Mouse (Mus musculus) neural tube, embryonic 12.5 days (tissue): ENCODE measurements around the gene Smarca5. TPM values are rescaled to one million over a fixed set of nuclear protein-coding genes. Genes with fewer than 3 reads are reported as not detected.
"Not testable (repeated sequence)": the region's sequence is repeated elsewhere in the genome, so short reads cannot be mapped to it uniquely, and the experiment has no call there.

Experiments
- ATAC-seq: fragments of 200-750 bp; cut with Nextera tagmentation; 2 replicates; pipeline ENCODE4 v1.8.0; 2017; ENCODE audit warnings: low read depth, mild to moderate bottlenecking, moderate TSS enrichment, moderate library complexity; ENCODE audit not compliant: low FRiP score
- H3K27ac ChIP-seq: fragments of 300-500 bp; sonication (generic); 2 replicates; pipeline ENCODE4 v1.5.1; 2016
- H3K27me3 ChIP-seq: fragments of 300-500 bp; sonication (generic); replicated peaks from 2 replicates; pipeline ENCODE4 v1.6.1; 2016; ENCODE audit warnings: mild to moderate bottlenecking
- H3K36me3 ChIP-seq: fragments of 300-500 bp; sonication (generic); 2 replicates; pipeline ENCODE4 v1.6.1; 2016; ENCODE audit warnings: mild to moderate bottlenecking
- H3K4me1 ChIP-seq: fragments of 300-500 bp; sonication (generic); 2 replicates; pipeline ENCODE4 v1.6.1; 2016
- H3K4me2 ChIP-seq: fragments of 300-500 bp; sonication (generic); replicated peaks from 2 replicates; pipeline ENCODE4 v1.6.1; 2016; ENCODE audit warnings: mild to moderate bottlenecking
- H3K4me3 ChIP-seq: fragments of 300-500 bp; sonication (generic); 2 replicates; pipeline ENCODE4 v1.5.1; 2016
- H3K9ac ChIP-seq: fragments of 300-500 bp; sonication (generic); 2 replicates; pipeline ENCODE4 v1.6.1; 2016; ENCODE audit warnings: mild to moderate bottlenecking
- H3K9me3 ChIP-seq: fragments of 300-500 bp; sonication (generic); 2 replicates; pipeline ENCODE4 v1.6.1; 2016; ENCODE audit warnings: mild to moderate bottlenecking
- WGBS: fragments of 180-500 bp; shearing (Covaris S2); methylation state at CpG from one replicate; pipeline ENCODE4 v1.1.7; 2016; 5-methylcytosine and 5-hydroxymethylcytosine counted together
- polyA plus RNA-seq: library from polyadenylated mRNA; unstranded; fragments of >200 nt; fragmentation: Nextera tagmentation; extraction: Ambion mirVana; gene quantifications from 2 replicates; pipeline ENCODE4 v1.2.1, GENCODE M21; 2016

Smarca5 gene
- 141 and 156 TPM in 2 replicates for polyA plus RNA-seq

- 1% methylated on average over 84 of the region's 91 CpGs for WGBS
- not testable (repeated sequence) for H3K4me1 ChIP-seq, H3K9me3 ChIP-seq, H3K27me3 ChIP-seq
- ATAC-seq = peak; percentile 96
- Histone ChIP-seq H3K4me2 (peak within 1 kb of the TSS; percentile 85), H3K27ac (peak within 1 kb of the TSS; percentile 97), H3K9ac (peak within 1 kb of the TSS; percentile 93), H3K36me3 (peaks cover 13% of the 10 kb centered on the region), H3K4me3 (peak within 1 kb of the TSS; percentile 85)
These were observed at the start of gene Smarca5 for GRCm38 (mm10) chr8:80739155-80739924. Gene Smarca5, minus strand, starts transcription at chr8:80739497.

- H3K4me3 ChIP-seq = no peak overlapping the region
- no peak overlapping the region for H3K9ac ChIP-seq
- 96% methylated on average over 9 of the region's 9 CpGs for WGBS
- peaks cover 19% of the 10 kb centered on the region; the same call in 1 of the 2 replicates for H3K36me3 ChIP-seq
- H3K9me3 ChIP-seq = no peaks in the 10 kb centered on the region
- ATAC-seq = no peak
- H3K4me2 ChIP-seq = no peak overlapping the region
- no peak overlapping the region for H3K27ac ChIP-seq
- H3K4me1 ChIP-seq = no peaks in the 10 kb centered on the region
- H3K27me3 ChIP-seq = no peaks in the 10 kb centered on the region
These were observed 45.3 kb upstream of the Smarca5 start for GRCm38 (mm10) chr8:80784559-80784958.

- ATAC-seq = no peak
- WGBS = 93% methylated on average over 4 of the region's 4 CpGs
- Histone ChIP-seq H3K4me1 (no peaks in the 10 kb centered on the region), H3K4me2 (no peak overlapping the region), H3K27ac (no peak overlapping the region), H3K9ac (no peak overlapping the region), H3K27me3 (no peaks in the 10 kb centered on the region), H3K9me3 (no peaks in the 10 kb centered on the region), H3K4me3 (no peak overlapping the region), H3K36me3 (peaks cover 14% of the 10 kb centered on the region; the same call in 1 of the 2 replicates)
These were observed 44.0 kb upstream of the Smarca5 start for GRCm38 (mm10) chr8:80783271-80783670.

- ATAC-seq = peak; percentile 37; the same call in 1 of the 2 replicates
- Histone ChIP-seq H3K9ac (no peak overlapping the region), H3K4me3 (no peak overlapping the region), H3K27ac (no peak overlapping the region), H3K9me3 (no peaks in the 10 kb centered on the region), H3K4me2 (no peak overlapping the region), H3K27me3 (no peaks in the 10 kb centered on the region), H3K4me1 (no peaks in the 10 kb centered on the region), H3K36me3 (peaks cover 22% of the 10 kb centered on the region)
- 60% methylated on average over 10 of the region's 10 CpGs for WGBS
These were observed 42.0 kb upstream of the Smarca5 start for GRCm38 (mm10) chr8:80781338-80781737.

- Histone ChIP-seq H3K4me1 (no peaks in the 10 kb centered on the region), H3K4me2 (no peak overlapping the region), H3K36me3 (peaks cover 22% of the 10 kb centered on the region), H3K4me3 (no peak overlapping the region), H3K27me3 (no peaks in the 10 kb centered on the region), H3K9me3 (no peaks in the 10 kb centered on the region), H3K27ac (no peak overlapping the region), H3K9ac (no peak overlapping the region)
- ATAC-seq = no peak
- 89% methylated on average over 4 of the region's 4 CpGs for WGBS
These were observed 41.0 kb upstream of the Smarca5 start for GRCm38 (mm10) chr8:80780271-80780670.

GRCm38 (mm10) chr8:80776436-80776835 is 37.1 kb upstream of the Smarca5 start:
- ATAC-seq = no peak
- H3K4me2 ChIP-seq = no peak overlapping the region
- 82% methylated on average over 8 of the region's 8 CpGs for WGBS
- no peaks in the 10 kb centered on the region for H3K4me1 ChIP-seq
- no peaks in the 10 kb centered on the region for H3K9me3 ChIP-seq
- H3K27me3 ChIP-seq = no peaks in the 10 kb centered on the region
- H3K4me3 ChIP-seq = no peak overlapping the region
- no peak overlapping the region for H3K27ac ChIP-seq
- H3K36me3 ChIP-seq = peaks cover 17% of the 10 kb centered on the region
- H3K9ac ChIP-seq = no peak overlapping the region

- no peaks in the 10 kb centered on the region for H3K4me1 ChIP-seq
- no peak overlapping the region for H3K9ac ChIP-seq
- H3K9me3 ChIP-seq = no peaks in the 10 kb centered on the region
- no peaks in the 10 kb centered on the region for H3K27me3 ChIP-seq
- no peak overlapping the region for H3K27ac ChIP-seq
- 0 out of 2 replicates have a peak, but pooled peaks have one; percentile 21 for ATAC-seq
- no peak overlapping the region for H3K4me2 ChIP-seq
- no peak overlapping the region for H3K4me3 ChIP-seq
- H3K36me3 ChIP-seq = peaks cover 38% of the 10 kb centered on the region
- 89% methylated on average over 4 of the region's 4 CpGs for WGBS
These were observed 33.6 kb upstream of the Smarca5 start for GRCm38 (mm10) chr8:80772732-80773460.

- H3K27me3 ChIP-seq = no peaks in the 10 kb centered on the region
- no peak overlapping the region for H3K4me2 ChIP-seq
- H3K9ac ChIP-seq = no peak overlapping the region
- H3K27ac ChIP-seq = no peak overlapping the region
- no peaks in the 10 kb centered on the region for H3K4me1 ChIP-seq
- no peak for ATAC-seq
- H3K9me3 ChIP-seq = no peaks in the 10 kb centered on the region
- no peak overlapping the region for H3K4me3 ChIP-seq
- 95% methylated on average over 6 of the region's 6 CpGs for WGBS
- H3K36me3 ChIP-seq = peaks cover 40% of the 10 kb centered on the region
These were observed 29.2 kb upstream of the Smarca5 start for GRCm38 (mm10) chr8:80768451-80768850.

- Histone ChIP-seq H3K4me3 (no peak overlapping the region), H3K36me3 (no peaks in the 10 kb centered on the region), H3K4me2 (no peak overlapping the region), H3K9me3 (no peaks in the 10 kb centered on the region), H3K27ac (no peak overlapping the region), H3K27me3 (no peaks in the 10 kb centered on the region), H3K9ac (no peak overlapping the region), H3K4me1 (no peaks in the 10 kb centered on the region)
- peak; percentile 71; the same call in 1 of the 2 replicates for ATAC-seq
- WGBS = 32% methylated on average over 9 of the region's 9 CpGs
These were observed 13.9 kb upstream of the Smarca5 start for GRCm38 (mm10) chr8:80753017-80753715.

- Histone ChIP-seq H3K4me3 (no peak overlapping the region), H3K4me2 (no peak overlapping the region), H3K36me3 (no peaks in the 10 kb centered on the region), H3K9ac (no peak overlapping the region), H3K4me1 (no peaks in the 10 kb centered on the region), H3K27me3 (no peaks in the 10 kb centered on the region), H3K9me3 (no peaks in the 10 kb centered on the region), H3K27ac (no peak overlapping the region)
- no peak for ATAC-seq
- WGBS = 72% methylated on average over 7 of the region's 7 CpGs
These were observed 13.1 kb upstream of the Smarca5 start for GRCm38 (mm10) chr8:80752429-80752828.

- H3K4me2 ChIP-seq = no peak overlapping the region
- H3K27me3 ChIP-seq = no peaks in the 10 kb centered on the region
- no peak for ATAC-seq
- no peaks in the 10 kb centered on the region for H3K36me3 ChIP-seq
- H3K27ac ChIP-seq = no peak overlapping the region
- H3K4me3 ChIP-seq = no peak overlapping the region
- H3K9ac ChIP-seq = no peak overlapping the region
- WGBS = 86% methylated on average over 4 of the region's 4 CpGs
- no peaks in the 10 kb centered on the region for H3K4me1 ChIP-seq
- no peaks in the 10 kb centered on the region for H3K9me3 ChIP-seq
These were observed 9.8 kb upstream of the Smarca5 start for GRCm38 (mm10) chr8:80749091-80749490.

- 15% methylated on average over 14 of the region's 14 CpGs for WGBS
- Histone ChIP-seq H3K27ac (peak overlapping the region; percentile 81), H3K27me3 (no peaks in the 10 kb centered on the region), H3K4me3 (peak overlapping the region; percentile 85), H3K4me2 (peak overlapping the region; percentile 58), H3K9me3 (no peaks in the 10 kb centered on the region), H3K9ac (peak overlapping the region; percentile 41), H3K4me1 (peaks cover 7% of the 10 kb centered on the region), H3K36me3 (peaks cover 10% of the 10 kb centered on the region)
- ATAC-seq = peak; percentile 57
These were observed 635 bp upstream of the Smarca5 start for GRCm38 (mm10) chr8:80739932-80740331.
